In the genomic region with DNA sequence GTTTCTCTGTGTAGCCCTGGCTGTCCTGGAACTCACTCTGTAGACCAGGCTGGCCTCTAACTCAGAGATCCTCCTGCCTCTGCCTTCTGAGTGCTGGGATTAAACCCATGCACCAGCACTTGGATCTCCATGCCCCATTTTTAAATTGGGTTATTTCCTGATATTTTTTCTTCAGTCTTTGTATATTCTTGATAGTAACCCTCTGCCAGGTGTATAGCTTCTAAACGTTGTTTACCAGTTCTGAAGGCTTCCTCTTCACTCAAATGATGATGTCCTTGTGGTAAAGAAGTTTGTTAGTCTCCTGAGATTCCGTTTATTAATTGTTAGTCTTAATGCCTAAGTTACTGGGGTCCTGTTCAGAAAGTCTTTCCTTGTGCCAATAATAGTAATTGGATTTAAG, we compare ENCODE assay signal across 8 mouse cellular contexts. TPM values are rescaled to one million over a fixed set of nuclear protein-coding genes. Genes with fewer than 3 reads are reported as not detected.
A peak's percentile ranks its signal among the peaks of the same experiment; 100 is the strongest.
DNase-seq lines count a peak whose midpoint lies in the region; ATAC-seq and TF ChIP-seq lines count a peak whose summit lies in the region.

A gene (plus strand): TSS at position 301 of the 400 bp plus-strand sequence.

- TF ChIP-seq CTCF in thymus, adult 2 months (IDR thresholded peaks at IDR 0.05; ENCODE audit: borderline replicate concordance, control insufficient read depth, extremely low read depth, insufficient read depth, low read length, poor library complexity), result no peak

- H3K4me1 ChIP-seq in thymus, adult 2 months (replicated peaks; ENCODE audit: control insufficient read depth, insufficient read depth, low read length), result peaks cover 17% of the 10 kb centered on the region
- peaks cover 13% of the 10 kb centered on the region for H3K4me1 ChIP-seq in limb, embryonic 14.5 days (ENCODE audit: control insufficient read depth, insufficient read depth, low read length)
- H3K4me1 ChIP-seq in stomach, embryonic 15.5 days, result peaks cover 11% of the 10 kb centered on the region

- H3K4me2 ChIP-seq in limb, embryonic 14.5 days (replicated peaks; ENCODE audit: low read depth, low read length, severe bottlenecking), result peak within 1 kb of the TSS; percentile 60
- peak within 1 kb of the TSS; percentile 64 for H3K4me2 ChIP-seq in stomach, embryonic 15.5 days

- no peak within 1 kb of the TSS for H3K4me3 ChIP-seq in thymus, adult 2 months (ENCODE audit: control insufficient read depth, insufficient read depth, low read length)
- H3K4me3 ChIP-seq in limb, embryonic 14.5 days (replicated peaks; ENCODE audit: low read length), result peak within 1 kb of the TSS; percentile 89
- H3K4me3 ChIP-seq in stomach, embryonic 15.5 days (replicated peaks), result peak within 1 kb of the TSS; percentile 84

- H3K9me3 ChIP-seq in limb, embryonic 14.5 days (ENCODE audit: control insufficient read depth, low read length), result no peaks in the 10 kb centered on the region
- H3K9me3 ChIP-seq in stomach, embryonic 15.5 days, result no peaks in the 10 kb centered on the region

- 92% methylated on average over 2 of the region's 2 CpGs for WGBS in thymus, adult 2 months
- WGBS in limb, embryonic 14.5 days, result 89% methylated on average over 2 of the region's 2 CpGs
- 91% methylated on average over 2 of the region's 2 CpGs for WGBS in stomach, embryonic 15.5 days

- H3K27me3 ChIP-seq in thymus, adult 2 months (ENCODE audit: control insufficient read depth, insufficient read depth, low read length), result no peaks in the 10 kb centered on the region
- H3K27me3 ChIP-seq in limb, embryonic 14.5 days (ENCODE audit: control insufficient read depth, insufficient read depth, low read length), result no peaks in the 10 kb centered on the region
- H3K27me3 ChIP-seq in stomach, embryonic 15.5 days (replicated peaks), result no peaks in the 10 kb centered on the region

- no peaks in the 10 kb centered on the region for H3K36me3 ChIP-seq in thymus, adult 2 months (ENCODE audit: control insufficient read depth, insufficient read depth, low read length)
- no peaks in the 10 kb centered on the region for H3K36me3 ChIP-seq in limb, embryonic 14.5 days (ENCODE audit: control insufficient read depth, insufficient read depth, low read length)
- no peaks in the 10 kb centered on the region for H3K36me3 ChIP-seq in stomach, embryonic 15.5 days

- TF ChIP-seq POLR2A in thymus, adult 2 months (IDR thresholded peaks at IDR 0.05; ENCODE audit: control insufficient read depth, extremely low read depth, insufficient read depth, low read length, poor library complexity), result no peak
- no peak for TF ChIP-seq POLR2A in limb, embryonic 14.5 days (IDR thresholded peaks at IDR 0.05; ENCODE audit: borderline replicate concordance, extremely low read depth, insufficient read depth, insufficient read length)

- ATAC-seq in erythroid progenitor cell, adult 5-6 weeks (replicated peaks; ENCODE audit: low FRiP score, poor library complexity, severe bottlenecking), result no peak
- no peak for ATAC-seq in limb, embryonic 14.5 days (ENCODE audit: low FRiP score, low read depth)
- no peak for ATAC-seq in stomach, embryonic 15.5 days (ENCODE audit: insufficient read depth, low FRiP score, low read depth)

- intact Hi-C loops in heart, postnatal 36 days (cut with DNase I), result loop anchor here (5.0 kb wide), 1 partner anchor 125 kb away; no protein-coding TSS in a partner anchor

- H3K27ac ChIP-seq in thymus, adult 2 months (ENCODE audit: control insufficient read depth, insufficient read depth, low read length), result no peak within 1 kb of the TSS
- peak within 1 kb of the TSS; percentile 82; the same call in 1 of the 2 replicates for H3K27ac ChIP-seq in limb, embryonic 14.5 days (replicated peaks; ENCODE audit: low read depth, low read length)
- peak within 1 kb of the TSS; percentile 84; the same call in 1 of the 2 replicates for H3K27ac ChIP-seq in stomach, embryonic 15.5 days

- DNase-seq in thymus, adult 2 months, result no peak
- DNase-seq in thymus, postnatal 25 days, result no peak
- no peak for DNase-seq in heart, postnatal 36 days
- DNase-seq in limb, embryonic 14.5 days (ENCODE audit: low spot score), result no peak
- DNase-seq in T-cell, adult 2 months (ENCODE audit: low spot score), result no peak
- no peak for DNase-seq in adipocyte (ENCODE audit: low spot score)

- H3K9ac ChIP-seq in limb, embryonic 14.5 days (ENCODE audit: low read depth, low read length, severe bottlenecking), result peak within 1 kb of the TSS; percentile 83
- H3K9ac ChIP-seq in stomach, embryonic 15.5 days, result peak within 1 kb of the TSS; percentile 57; the same call in 1 of the 2 replicates

RNA-seq across cellular contexts. Expression of the gene that starts here (rescaled TPM):
- 54.4 and 65.6 TPM in 2 replicates for polyA plus RNA-seq in thymus, adult 2 months (2012; rRNA removed)
- total RNA-seq in erythroid progenitor cell, adult 5-6 weeks (2015; ENCODE audit: low replicate concordance), result 42.9 and 54.5 TPM in 2 replicates
- total RNA-seq in erythroid progenitor cell, adult 5-6 weeks (2017; ENCODE audit: low replicate concordance), result 67.9 and 91.3 TPM in 2 replicates
- 10 to 100 TPM; 41.0 to 45.1 TPM for total RNA-seq in heart, postnatal 36 days (2021)
- 37.4 and 45.9 TPM in 2 replicates for polyA plus RNA-seq in limb, embryonic 14.5 days (2012; rRNA removed)
- polyA plus RNA-seq in limb, embryonic 14.5 days (2014; fragmentation: Nextera tagmentation; extraction: Ambion mirVana), result 50.4 and 52.9 TPM in 2 replicates
- 38.8 and 38.9 TPM in 2 replicates for polyA plus RNA-seq in stomach, embryonic 15.5 days (2015; fragmentation: Nextera tagmentation; extraction: Ambion mirVana)
